Mouse (Mus musculus) forebrain, embryonic 11.5 days (tissue): Measurements from ENCODE around the gene Zfp609. TPM values are rescaled to one million over a fixed set of nuclear protein-coding genes. Genes with fewer than 3 reads are reported as not detected.

Experiments used
- ATAC-seq: fragments of 200-750 bp; cut with Nextera tagmentation; replicated peaks from 2 replicates; pipeline ENCODE4 v1.8.0; 2017; ENCODE audit warnings: moderate TSS enrichment; ENCODE audit not compliant: low FRiP score
- DNase-seq: peaks from one replicate; pipeline ENCODE4 v3.0.0-alpha.2; 2017; ENCODE audit warnings: low spot score
- H3K27ac ChIP-seq: fragments of 300-500 bp; sonication (generic); 2 replicates; pipeline ENCODE4 v1.5.1; 2014; ENCODE audit warnings: low read depth, low read length
- H3K27me3 ChIP-seq: fragments of 300-500 bp; sonication (generic); 2 replicates; pipeline ENCODE4 v1.6.1; 2014; ENCODE audit warnings: mild to moderate bottlenecking, low read length, mixed read lengths; ENCODE audit not compliant: control insufficient read depth, insufficient read depth
- H3K36me3 ChIP-seq: fragments of 300-500 bp; sonication (generic); 2 replicates; pipeline ENCODE4 v1.6.1; 2014; ENCODE audit warnings: mild to moderate bottlenecking, low read length, moderate library complexity, mixed read lengths; ENCODE audit not compliant: control insufficient read depth, insufficient read depth
- H3K4me1 ChIP-seq: fragments of 300-500 bp; sonication (generic); replicated peaks from 2 replicates; pipeline ENCODE4 v1.6.1; 2014; ENCODE audit warnings: low read length, mixed read lengths; ENCODE audit not compliant: control insufficient read depth, insufficient read depth
- H3K4me2 ChIP-seq: fragments of 300-500 bp; sonication (generic); 2 replicates; pipeline ENCODE4 v1.6.1; 2014; ENCODE audit warnings: low read depth, mild to moderate bottlenecking, low read length, moderate library complexity, mixed read lengths; ENCODE audit not compliant: severe bottlenecking
- H3K4me3 ChIP-seq: fragments of 300-500 bp; sonication (generic); 2 replicates; pipeline ENCODE4 v1.5.1; 2014; ENCODE audit warnings: low read depth, low read length
- H3K9ac ChIP-seq: fragments of 300-500 bp; sonication (generic); 2 replicates; pipeline ENCODE4 v1.6.1; 2014; ENCODE audit warnings: low read length
- H3K9me3 ChIP-seq: fragments of 300-500 bp; sonication (generic); 2 replicates; pipeline ENCODE4 v1.6.1; 2016; ENCODE audit warnings: low read length, mixed read lengths; ENCODE audit not compliant: control insufficient read depth
- WGBS: fragments of 180-500 bp; shearing (Covaris S2); extraction: QIAGEN DNeasy Blood & Tissue Kit; methylation state at CpG from one replicate; pipeline ENCODE4 v1.1.7; 2014; 5-methylcytosine and 5-hydroxymethylcytosine counted together
- polyA plus RNA-seq: library from polyadenylated mRNA; unstranded; fragments of >200 nt; fragmentation: Nextera tagmentation; extraction: Ambion mirVana; gene quantifications from 2 replicates; pipeline ENCODE4 v1.2.1, GENCODE M21; 2014

The Zfp609 gene
- polyA plus RNA-seq, 1 experiment from 2014 or later, result 12.9 TPM

GRCm38 (mm10) chr9:65718195-65718594 is 109.2 kb downstream of the Zfp609 start:
- ATAC-seq, result no peak

DNA sequence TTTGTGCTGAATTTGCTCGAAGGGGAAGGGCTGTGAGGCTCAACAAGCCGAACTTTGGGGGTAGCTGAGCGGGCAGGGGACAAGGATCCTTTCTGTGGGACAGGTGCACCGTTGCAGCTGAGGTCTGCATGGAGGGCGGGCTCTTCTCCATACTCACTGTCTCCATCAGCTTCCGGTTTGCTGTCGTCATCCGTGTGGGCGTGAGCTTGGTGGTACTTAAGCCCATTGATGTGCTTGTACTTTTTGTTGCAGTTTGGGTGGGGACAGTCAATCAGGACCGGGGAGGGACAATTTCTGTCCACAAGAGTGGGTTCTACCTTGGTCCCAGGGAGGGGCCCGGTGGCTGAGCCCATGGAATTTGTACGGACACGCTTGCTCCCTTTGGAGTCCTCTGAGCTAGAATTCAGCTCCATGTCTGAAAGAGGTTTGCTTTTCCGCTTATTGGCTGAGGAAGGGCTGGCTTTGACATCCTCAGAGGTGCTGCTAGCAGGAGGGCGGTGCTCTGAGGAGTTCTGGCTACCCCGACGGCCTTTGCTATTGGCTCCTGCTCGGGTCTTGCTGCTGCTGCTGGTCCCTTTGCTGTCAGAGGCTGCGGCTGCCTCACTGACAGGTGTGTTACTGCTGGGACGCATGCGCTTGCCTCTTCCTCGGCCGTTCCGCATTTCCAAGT is 123.3 kb downstream of the Zfp609 start:
- Histone ChIP-seq H3K27ac (no peak overlapping the region), H3K4me2 (no peak overlapping the region), H3K4me1 (no peaks in the 10 kb centered on the region), H3K27me3 (no peaks in the 10 kb centered on the region), H3K9me3 (no peaks in the 10 kb centered on the region), H3K4me3 (no peak overlapping the region), H3K36me3 (peaks cover 12% of the 10 kb centered on the region), H3K9ac (no peak overlapping the region)
- no peak for ATAC-seq
- no peak for DNase-seq
- 93% methylated on average over 24 of the region's 24 CpGs for WGBS

More at GRCm38 (mm10) chr9:65718195-65718594, 109.2 kb downstream of the Zfp609 start:
- Histone ChIP-seq H3K4me3 (no peak overlapping the region), H3K4me1 (no peaks in the 10 kb centered on the region), H3K9me3 (no peaks in the 10 kb centered on the region), H3K27ac (no peak overlapping the region), H3K9ac (no peak overlapping the region), H3K27me3 (no peaks in the 10 kb centered on the region), H3K36me3 (no peaks in the 10 kb centered on the region), H3K4me2 (no peak overlapping the region)
- 94% methylated on average over 5 of the region's 5 CpGs for WGBS
- DNase-seq, result no peak

DNA sequence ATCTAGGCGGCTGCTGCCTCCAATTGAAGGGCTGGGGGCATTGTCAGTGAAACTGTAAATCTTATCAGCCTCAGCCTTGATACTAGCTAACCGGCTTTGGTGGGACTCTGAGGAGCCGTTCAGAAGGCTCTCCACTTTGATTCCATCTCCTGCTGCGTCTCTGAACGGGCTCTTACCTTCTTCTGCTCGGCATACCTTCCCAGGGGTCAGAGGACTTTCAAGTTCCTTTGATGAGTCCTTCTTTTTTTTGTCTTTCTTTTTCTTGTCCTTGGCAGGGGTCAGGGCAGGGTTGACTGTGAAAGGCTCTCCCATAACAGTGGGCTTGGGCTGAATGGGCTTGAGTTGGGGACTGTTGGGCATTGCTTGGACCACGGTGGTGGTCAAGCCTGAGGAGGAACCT is 124.1 kb downstream of the Zfp609 start:
- no peaks in the 10 kb centered on the region for H3K4me1 ChIP-seq
- 78% methylated on average over 7 of the region's 7 CpGs for WGBS

GRCm38 (mm10) chr9:65702286-65702685 is 125.1 kb downstream of the Zfp609 start:
- no peak overlapping the region for H3K4me2 ChIP-seq
- no peaks in the 10 kb centered on the region for H3K4me1 ChIP-seq
- no peak for ATAC-seq
- DNase-seq, result no peak
- peaks cover 12% of the 10 kb centered on the region for H3K36me3 ChIP-seq
- H3K9ac ChIP-seq, result no peak overlapping the region
- no peaks in the 10 kb centered on the region for H3K9me3 ChIP-seq
- 93% methylated on average over 9 of the region's 9 CpGs for WGBS
- H3K4me3 ChIP-seq, result no peak overlapping the region
- H3K27me3 ChIP-seq, result no peaks in the 10 kb centered on the region
- H3K27ac ChIP-seq, result no peak overlapping the region

More for the DNA sequence above, 124.1 kb downstream of the Zfp609 start:
- no peaks in the 10 kb centered on the region for H3K27me3 ChIP-seq
- DNase-seq, result no peak
- no peaks in the 10 kb centered on the region for H3K9me3 ChIP-seq
- no peak overlapping the region for H3K9ac ChIP-seq
- H3K36me3 ChIP-seq, result peaks cover 12% of the 10 kb centered on the region
- H3K4me3 ChIP-seq, result no peak overlapping the region
- H3K27ac ChIP-seq, result no peak overlapping the region
- ATAC-seq, result no peak
- no peak overlapping the region for H3K4me2 ChIP-seq

DNA sequence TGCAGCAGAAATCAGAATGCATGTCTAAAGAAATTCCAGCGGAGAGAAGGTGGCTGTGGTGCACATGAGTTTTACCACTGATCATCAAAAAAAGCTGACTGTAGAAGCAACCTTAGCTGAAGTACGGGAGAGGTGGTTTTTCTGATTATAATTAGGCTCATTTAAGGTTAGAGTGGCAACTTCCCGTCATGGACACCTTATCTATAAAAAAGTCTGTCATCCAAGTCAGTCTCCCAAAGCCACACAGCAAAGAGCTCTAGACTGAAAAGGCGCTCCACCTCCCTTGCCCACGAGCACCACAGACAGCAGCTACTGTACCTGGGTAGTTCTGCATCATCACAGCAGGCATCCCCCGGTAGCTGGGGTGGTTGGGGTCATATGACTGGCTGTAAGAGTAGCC is 126.9 kb downstream of the Zfp609 start:
- WGBS, result 95% methylated on average over 6 of the region's 6 CpGs
- H3K36me3 ChIP-seq, result peaks cover 12% of the 10 kb centered on the region
- no peak overlapping the region for H3K4me3 ChIP-seq

DNA sequence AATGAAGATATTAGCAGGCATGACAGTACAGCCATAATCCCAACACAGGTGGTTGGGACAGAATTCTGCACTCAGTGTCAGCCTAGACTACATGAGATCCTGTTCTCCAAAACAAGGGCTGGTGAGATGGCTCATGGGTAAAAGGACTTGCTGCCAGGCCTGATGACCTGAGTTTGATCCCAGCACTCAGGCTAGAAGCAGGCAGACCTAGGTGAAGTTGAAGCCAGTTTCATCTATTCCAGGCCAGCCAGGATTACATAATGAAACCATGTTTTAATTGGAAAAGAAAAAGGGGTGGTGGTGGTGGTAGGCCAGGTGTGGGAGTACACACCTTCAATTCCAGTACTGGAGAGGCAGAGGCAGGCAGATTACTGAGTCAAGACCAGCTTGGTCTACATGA is 129.4 kb downstream of the Zfp609 start:
- DNase-seq, result no peak
- H3K9me3 ChIP-seq, result no peaks in the 10 kb centered on the region
- H3K4me3 ChIP-seq, result no peak overlapping the region
- peaks cover 11% of the 10 kb centered on the region for H3K36me3 ChIP-seq
- ATAC-seq, result no peak
- no peaks in the 10 kb centered on the region for H3K27me3 ChIP-seq
- peaks cover 1% of the 10 kb centered on the region; the same call in 1 of the 2 replicates for H3K4me1 ChIP-seq
- no peak overlapping the region for H3K9ac ChIP-seq
- no peak overlapping the region for H3K4me2 ChIP-seq
- no peak overlapping the region for H3K27ac ChIP-seq

More for the DNA sequence above, 126.9 kb downstream of the Zfp609 start:
- Histone ChIP-seq H3K4me2 (no peak overlapping the region), H3K9ac (no peak overlapping the region), H3K9me3 (no peaks in the 10 kb centered on the region), H3K27me3 (no peaks in the 10 kb centered on the region), H3K27ac (no peak overlapping the region), H3K4me1 (no peaks in the 10 kb centered on the region; the same call in 1 of the 2 replicates)
- ATAC-seq (no peak), DNase-seq (no peak)

- 84% methylated on average over 7 of the region's 7 CpGs for WGBS
- DNase-seq, result no peak
These were observed 130.0 kb downstream of the Zfp609 start for GRCm38 (mm10) chr9:65697356-65697755.

GRCm38 (mm10) chr9:65696337-65696736 is 131.0 kb downstream of the Zfp609 start:
- no peak for ATAC-seq
- Histone ChIP-seq H3K4me2 (no peak overlapping the region), H3K4me1 (peaks cover 5% of the 10 kb centered on the region; the same call in 1 of the 2 replicates), H3K9me3 (no peaks in the 10 kb centered on the region), H3K36me3 (peaks cover 9% of the 10 kb centered on the region), H3K4me3 (no peak overlapping the region), H3K9ac (no peak overlapping the region), H3K27ac (no peak overlapping the region), H3K27me3 (no peaks in the 10 kb centered on the region)
- DNase-seq, result no peak

More at GRCm38 (mm10) chr9:65697356-65697755, 130.0 kb downstream of the Zfp609 start:
- Histone ChIP-seq H3K9ac (no peak overlapping the region), H3K36me3 (peaks cover 11% of the 10 kb centered on the region), H3K27me3 (no peaks in the 10 kb centered on the region), H3K4me3 (no peak overlapping the region), H3K9me3 (no peaks in the 10 kb centered on the region), H3K4me1 (peaks cover 5% of the 10 kb centered on the region; the same call in 1 of the 2 replicates), H3K4me2 (no peak overlapping the region), H3K27ac (no peak overlapping the region)
- ATAC-seq, result no peak

GRCm38 (mm10) chr9:65695646-65696045 is 131.7 kb downstream of the Zfp609 start:
- no peak for DNase-seq
- no peaks in the 10 kb centered on the region for H3K27me3 ChIP-seq
- no peak overlapping the region for H3K9ac ChIP-seq
- H3K4me1 ChIP-seq, result peaks cover 5% of the 10 kb centered on the region; the same call in 1 of the 2 replicates
- H3K4me2 ChIP-seq, result no peak overlapping the region
- H3K9me3 ChIP-seq, result no peaks in the 10 kb centered on the region
- WGBS, result 88% methylated on average over 3 of the region's 3 CpGs
- no peak overlapping the region for H3K4me3 ChIP-seq
- peaks cover 7% of the 10 kb centered on the region; the same call in 1 of the 2 replicates for H3K36me3 ChIP-seq
- ATAC-seq, result no peak
- H3K27ac ChIP-seq, result no peak overlapping the region
